Mouse (Mus musculus) C2C12 (cell line): ENCODE measurements around the gene Abi3.

Experiments
- CEBPB ChIP-seq: IDR thresholded peaks from one replicate; pipeline ENCODE4 v1.6.1; 2011; ENCODE audit warnings: low read depth, mild to moderate bottlenecking, control low read depth, moderate library complexity
- CTCF ChIP-seq: IDR thresholded peaks from one replicate; pipeline ENCODE4 v1.5.1; 2011; ENCODE audit not compliant: control insufficient read depth, insufficient read depth, insufficient read length
- MYOG ChIP-seq: IDR thresholded peaks from one replicate; pipeline ENCODE4 v1.6.1; 2011; ENCODE audit not compliant: control insufficient read depth, insufficient read length; ENCODE audit errors: extremely low read depth
- USF1 ChIP-seq: IDR thresholded peaks from one replicate; pipeline ENCODE4 v1.6.1; 2011; ENCODE audit warnings: low read depth, mild to moderate bottlenecking, control low read depth, moderate library complexity

- TF ChIP-seq CTCF (no peak), CEBPB (no peak), USF1 (no peak), MYOG (no peak)
These were observed 31.4 kb downstream of the Abi3 start for GRCm38 (mm10) chr11:95810828-95811227.
